Mouse (Mus musculus): ENCODE results near the gene Ndufa6. TPM values are rescaled to one million over a fixed set of nuclear protein-coding genes. Genes with fewer than 3 reads are reported as not detected.
A peak's percentile ranks its signal among the peaks of the same experiment; 100 is the strongest.
"Not testable (repeated sequence)": the region's sequence is repeated elsewhere in the genome, so short reads cannot be mapped to it uniquely, and the experiment has no call there.

The Ndufa6 gene
- polyA plus RNA-seq, 2 experiments, result 288 to 447 TPM

- not testable (repeated sequence) for H3K9me3 ChIP-seq (ENCODE audit: control insufficient read depth, low read length); H3K4me1 ChIP-seq (replicated peaks; ENCODE audit: control insufficient read depth in 2 of 2, insufficient read depth in 2 of 2, low read length in 1 of 2); H3K4me2 ChIP-seq (ENCODE audit: low read depth); H3K9ac ChIP-seq (replicated peaks); DNase-seq (ENCODE audit: low read depth in 3 of 3, low spot score in 3 of 3); H3K27me3 ChIP-seq (ENCODE audit: control insufficient read depth, insufficient read depth, low read length); ATAC-seq (ENCODE audit: insufficient read depth); H3K4me3 ChIP-seq (ENCODE audit: insufficient read depth in 1 of 2, low read depth in 2 of 2, low read length in 2 of 2); H3K27ac ChIP-seq; H3K36me3 ChIP-seq (replicated peaks; ENCODE audit: control insufficient read depth, insufficient read depth, low read depth)
- 68% methylated on average over 10 of the region's 10 CpGs for WGBS (ENCODE audit: insufficient replicate concordance)
Measured at GRCm38 (mm10) chr15:82389916-82390315, 35.8 kb upstream of the Ndufa6 start.

GRCm38 (mm10) chr15:82385729-82386128 lies 31.6 kb upstream of the Ndufa6 start:
- ATAC-seq (ENCODE audit: insufficient read depth) (no peak), DNase-seq (ENCODE audit: low read depth in 3 of 3, low spot score in 3 of 3) (no peak)
- Histone ChIP-seq H3K36me3 (replicated peaks; ENCODE audit: control insufficient read depth, insufficient read depth, low read depth) (no peaks in the 10 kb centered on the region), H3K4me2 (ENCODE audit: low read depth) (no peak overlapping the region), H3K9ac (replicated peaks) (no peak overlapping the region), H3K27me3 (ENCODE audit: control insufficient read depth, insufficient read depth, low read length) (no peaks in the 10 kb centered on the region), H3K27ac (no peak overlapping the region), H3K4me1 (replicated peaks; ENCODE audit: control insufficient read depth in 2 of 2, insufficient read depth in 2 of 2, low read length in 1 of 2) (peaks cover 0 to 1% of the 10 kb centered on the region in 2 experiments; a peak in 1 of 4 replicates), H3K4me3 (ENCODE audit: insufficient read depth in 1 of 2, low read depth in 2 of 2, low read length in 2 of 2) (no peak overlapping the region), H3K9me3 (ENCODE audit: control insufficient read depth, low read length) (no peaks in the 10 kb centered on the region)
- WGBS (ENCODE audit: insufficient replicate concordance), result 53% methylated on average over 2 of the region's 2 CpGs
- TF ChIP-seq EP300 (IDR thresholded peaks at IDR 0.05; ENCODE audit: low read depth), result no peak
- TF ChIP-seq CTCF (IDR thresholded peaks at IDR 0.05; ENCODE audit: low read depth), result no peak

GRCm38 (mm10) chr15:82382441-82382840 lies 28.3 kb upstream of the Ndufa6 start:
- TF ChIP-seq CTCF (IDR thresholded peaks at IDR 0.05; ENCODE audit: low read depth), result no peak
- TF ChIP-seq EP300 (IDR thresholded peaks at IDR 0.05; ENCODE audit: low read depth), result no peak
- H3K9ac ChIP-seq (replicated peaks), result no peak overlapping the region
- 48% methylated on average over 2 of the region's 2 CpGs for WGBS (ENCODE audit: insufficient replicate concordance)
- ATAC-seq (ENCODE audit: insufficient read depth) (no peak), DNase-seq (ENCODE audit: low read depth in 3 of 3, low spot score in 3 of 3) (no peak)
- peaks cover 0 to 9% of the 10 kb centered on the region in 2 experiments; a peak in 2 of 4 replicates for H3K4me1 ChIP-seq (replicated peaks; ENCODE audit: control insufficient read depth in 2 of 2, insufficient read depth in 2 of 2, low read length in 1 of 2)
- H3K27ac ChIP-seq, result no peak overlapping the region
- no peaks in the 10 kb centered on the region for H3K27me3 ChIP-seq (ENCODE audit: control insufficient read depth, insufficient read depth, low read length)
- H3K4me3 ChIP-seq (ENCODE audit: insufficient read depth in 1 of 2, low read depth in 2 of 2, low read length in 2 of 2), result no peak overlapping the region
- H3K9me3 ChIP-seq (ENCODE audit: control insufficient read depth, low read length), result no peaks in the 10 kb centered on the region
- no peaks in the 10 kb centered on the region for H3K36me3 ChIP-seq (replicated peaks; ENCODE audit: control insufficient read depth, insufficient read depth, low read depth)
- H3K4me2 ChIP-seq (ENCODE audit: low read depth), result no peak overlapping the region

- DNase-seq (ENCODE audit: low read depth in 3 of 3, low spot score in 3 of 3), result no peak
- peaks cover 0 to 11% of the 10 kb centered on the region in 2 experiments; a peak in 2 of 4 replicates for H3K4me1 ChIP-seq (replicated peaks; ENCODE audit: control insufficient read depth in 2 of 2, insufficient read depth in 2 of 2, low read length in 1 of 2)
- peak overlapping the region in 1 of 2 experiments; percentile 28; a peak in 1 of 4 replicates for H3K4me3 ChIP-seq (ENCODE audit: insufficient read depth in 1 of 2, low read depth in 2 of 2, low read length in 2 of 2)
- no peaks in the 10 kb centered on the region for H3K36me3 ChIP-seq (replicated peaks; ENCODE audit: control insufficient read depth, insufficient read depth, low read depth)
- no peak for TF ChIP-seq CTCF (IDR thresholded peaks at IDR 0.05; ENCODE audit: low read depth)
- no peak for TF ChIP-seq EP300 (IDR thresholded peaks at IDR 0.05; ENCODE audit: low read depth)
- no peak for ATAC-seq (ENCODE audit: insufficient read depth)
- 35% methylated on average over 7 of the region's 7 CpGs for WGBS (ENCODE audit: insufficient replicate concordance)
- no peak overlapping the region for H3K9ac ChIP-seq (replicated peaks)
- peak overlapping the region; percentile 27 for H3K4me2 ChIP-seq (ENCODE audit: low read depth)
- no peaks in the 10 kb centered on the region for H3K27me3 ChIP-seq (ENCODE audit: control insufficient read depth, insufficient read depth, low read length)
- no peak overlapping the region for H3K27ac ChIP-seq
- H3K9me3 ChIP-seq (ENCODE audit: control insufficient read depth, low read length), result no peaks in the 10 kb centered on the region
Measured at GRCm38 (mm10) chr15:82380714-82381062, 26.6 kb upstream of the Ndufa6 start.

- 2% methylated on average over 18 of the region's 24 CpGs for WGBS (ENCODE audit: insufficient replicate concordance)
Measured at GRCm38 (mm10) chr15:82379871-82380713, 26.0 kb upstream of the Ndufa6 start, which contains the start of gene Cyp2d22. Cyp2d22 (minus strand) TSS chr15:82380260.

More at GRCm38 (mm10) chr15:82379871-82380713, 26.0 kb upstream of the Ndufa6 start, which contains the start of gene Cyp2d22:
- H3K36me3 ChIP-seq (replicated peaks; ENCODE audit: control insufficient read depth, insufficient read depth, low read depth), result no peaks in the 10 kb centered on the region
- no peaks in the 10 kb centered on the region for H3K9me3 ChIP-seq (ENCODE audit: control insufficient read depth, low read length)
- no peaks in the 10 kb centered on the region for H3K27me3 ChIP-seq (ENCODE audit: control insufficient read depth, insufficient read depth, low read length)
- H3K27ac ChIP-seq, result no peak within 1 kb of the TSS; the same call in 1 of the 2 replicates
- TF ChIP-seq EP300 (IDR thresholded peaks at IDR 0.05; ENCODE audit: low read depth) (no peak), CTCF (IDR thresholded peaks at IDR 0.05; ENCODE audit: low read depth) (no peak)
- H3K9ac ChIP-seq (replicated peaks), result no peak within 1 kb of the TSS
- H3K4me2 ChIP-seq (ENCODE audit: low read depth), result peak within 1 kb of the TSS; percentile 50
- H3K4me1 ChIP-seq (replicated peaks; ENCODE audit: control insufficient read depth in 2 of 2, insufficient read depth in 2 of 2, low read length in 1 of 2), result peaks cover 0 to 11% of the 10 kb centered on the region in 2 experiments; a peak in 2 of 4 replicates
- ATAC-seq (ENCODE audit: insufficient read depth) (peak; percentile 63), DNase-seq (ENCODE audit: low read depth in 3 of 3, low spot score in 3 of 3) (no peak)
- peak within 1 kb of the TSS; percentile 40 to 53 for H3K4me3 ChIP-seq (ENCODE audit: insufficient read depth in 1 of 2, low read depth in 2 of 2, low read length in 2 of 2)
